Mouse (Mus musculus) liver, embryonic 14.5 days (tissue): Measurements from ENCODE around the gene Sell. TPM values are rescaled to one million over a fixed set of nuclear protein-coding genes. Genes with fewer than 3 reads are reported as not detected.

Source experiments
- ATAC-seq: fragments of 200-750 bp; cut with Nextera tagmentation; 2 replicates; pipeline ENCODE4 v1.8.0; 2017; ENCODE audit warnings: moderate number of reproducible peaks, mild to moderate bottlenecking, moderate library complexity; ENCODE audit not compliant: insufficient read depth
- DNase-seq, 3 experiments: peaks; one replicate each; pipeline ENCODE4 v3.0.0-alpha.2; 2012 to 2013; ENCODE audit warnings: low read depth in 3 of 3, low spot score in 3 of 3
- H3K27ac ChIP-seq: fragments of 300-500 bp; sonication (generic); 2 replicates; pipeline ENCODE4 v1.5.1; 2014; ENCODE audit warnings: moderate library complexity, mild to moderate bottlenecking, control low read depth, inconsistent platforms
- H3K27me3 ChIP-seq: fragments of 300-500 bp; sonication (generic); 2 replicates; pipeline ENCODE4 v1.6.1; 2014; ENCODE audit warnings: mild to moderate bottlenecking, low read length, moderate library complexity; ENCODE audit not compliant: control insufficient read depth, insufficient read depth
- H3K36me3 ChIP-seq: fragments of 300-500 bp; sonication (generic); replicated peaks from 2 replicates; pipeline ENCODE4 v1.6.1; 2014; ENCODE audit warnings: low read depth; ENCODE audit not compliant: control insufficient read depth, insufficient read depth
- H3K4me1 ChIP-seq, 2 experiments: fragments of 200-500 bp in 1 of 2; fragments of 300-500 bp in 1 of 2; sonication (generic) in 1 of 2; replicated peaks; 2 replicates each; pipeline ENCODE4 v1.6.1; 2012 to 2014; ENCODE audit warnings: antibody characterized with exemption in 1 of 2, inconsistent platforms in 1 of 2, low read length in 1 of 2; ENCODE audit not compliant: control insufficient read depth in 2 of 2, insufficient read depth in 2 of 2
- H3K4me2 ChIP-seq: fragments of 300-500 bp; sonication (generic); 2 replicates; pipeline ENCODE4 v1.6.1; 2014; ENCODE audit warnings: low read depth, mild to moderate bottlenecking, control low read depth, moderate library complexity
- H3K4me3 ChIP-seq, 2 experiments: fragments of 200-500 bp in 1 of 2; fragments of 300-500 bp in 1 of 2; sonication (generic) in 1 of 2; 2 replicates each; pipeline ENCODE4 v1.5.1; 2012 to 2014; ENCODE audit warnings: low read depth in 2 of 2, low read length in 2 of 2, mild to moderate bottlenecking in 2 of 2, control low read depth in 1 of 2, inconsistent platforms in 1 of 2, moderate library complexity in 1 of 2; ENCODE audit not compliant: insufficient read depth in 1 of 2
- H3K9ac ChIP-seq: fragments of 300-500 bp; sonication (generic); replicated peaks from 2 replicates; pipeline ENCODE4 v1.6.1; 2014; ENCODE audit warnings: mild to moderate bottlenecking, control low read depth, moderate library complexity
- H3K9me3 ChIP-seq: fragments of 300-500 bp; sonication (generic); 2 replicates; pipeline ENCODE4 v1.6.1; 2016; ENCODE audit warnings: low read length, mixed read lengths; ENCODE audit not compliant: control insufficient read depth
- CTCF ChIP-seq: IDR thresholded peaks from 2 replicates; pipeline ENCODE4 v1.5.1; 2016; ENCODE audit warnings: antibody characterized with exemption, low read depth, control low read depth
- EP300 ChIP-seq: IDR thresholded peaks from 2 replicates; pipeline ENCODE4 v1.6.1; 2016; ENCODE audit warnings: antibody characterized with exemption, low read depth
- WGBS: fragments of 180-500 bp; shearing (Covaris S2); extraction: QIAGEN DNeasy Blood & Tissue Kit; methylation state at CpG from one replicate; pipeline ENCODE4 v1.1.7; 2014; ENCODE audit not compliant: insufficient replicate concordance; 5-methylcytosine and 5-hydroxymethylcytosine counted together
- polyA plus RNA-seq, 2 experiments: library from polyadenylated mRNA; depleted of rRNA in 1 of 2; stranded (reverse) in 1 of 2; unstranded in 1 of 2; fragments of >200 nt; fragmentation: Nextera tagmentation in 1 of 2; extraction: Ambion mirVana in 1 of 2; gene quantifications; 2 replicates each; pipeline versions ENCODE4 v1.2.1 to v1.2.3; 2012 to 2014

Gene Sell
- polyA plus RNA-seq, 2 experiments: 3.0 to 8.0 TPM

GRCm38 (mm10) chr1:164069261-164069660 is 7.5 kb downstream of the Sell start:
- ATAC-seq: no peak

GRCm38 (mm10) chr1:164070461-164070860 is 8.7 kb downstream of the Sell start:
- Histone ChIP-seq H3K27ac (no peak overlapping the region), H3K36me3 (no peaks in the 10 kb centered on the region), H3K9me3 (no peaks in the 10 kb centered on the region), H3K4me2 (no peak overlapping the region), H3K4me1 (peaks cover 0 to 8% of the 10 kb centered on the region in 2 experiments; a peak in 2 of 4 replicates), H3K4me3 (no peak overlapping the region), H3K9ac (no peak overlapping the region), H3K27me3 (no peaks in the 10 kb centered on the region)
- TF ChIP-seq CTCF (no peak), EP300 (no peak)
- no peak for DNase-seq
- WGBS: 58% methylated on average over 4 of the region's 4 CpGs
- no peak for ATAC-seq

More at GRCm38 (mm10) chr1:164069261-164069660, 7.5 kb downstream of the Sell start:
- Histone ChIP-seq H3K27ac (no peak overlapping the region), H3K36me3 (no peaks in the 10 kb centered on the region), H3K9me3 (no peaks in the 10 kb centered on the region), H3K4me3 (no peak overlapping the region), H3K4me1 (peaks cover 0 to 6% of the 10 kb centered on the region in 2 experiments; a peak in 2 of 4 replicates), H3K4me2 (no peak overlapping the region), H3K27me3 (no peaks in the 10 kb centered on the region), H3K9ac (no peak overlapping the region)
- TF ChIP-seq CTCF: no peak
- no peak for TF ChIP-seq EP300
- no peak for DNase-seq

GRCm38 (mm10) chr1:164071111-164071510 is 9.3 kb downstream of the Sell start:
- Histone ChIP-seq H3K27ac (no peak overlapping the region), H3K27me3 (no peaks in the 10 kb centered on the region)

GRCm38 (mm10) chr1:164072001-164072400 is 10.2 kb downstream of the Sell start:
- Histone ChIP-seq H3K4me2 (no peak overlapping the region), H3K9me3 (no peaks in the 10 kb centered on the region), H3K4me1 (peaks cover 0 to 8% of the 10 kb centered on the region in 2 experiments; a peak in 2 of 4 replicates), H3K4me3 (no peak overlapping the region), H3K36me3 (no peaks in the 10 kb centered on the region), H3K27me3 (no peaks in the 10 kb centered on the region), H3K9ac (no peak overlapping the region), H3K27ac (no peak overlapping the region)
- 67% methylated on average over 4 of the region's 4 CpGs for WGBS
- no peak for TF ChIP-seq CTCF
- TF ChIP-seq EP300: no peak
- no peak for DNase-seq
- ATAC-seq: no peak

More at GRCm38 (mm10) chr1:164071111-164071510, 9.3 kb downstream of the Sell start:
- H3K4me3 ChIP-seq: no peak overlapping the region
- H3K4me2 ChIP-seq: no peak overlapping the region
- DNase-seq (no peak), ATAC-seq (no peak)
- no peaks in the 10 kb centered on the region for H3K36me3 ChIP-seq
- peaks cover 0 to 8% of the 10 kb centered on the region in 2 experiments; a peak in 2 of 4 replicates for H3K4me1 ChIP-seq
- TF ChIP-seq CTCF (no peak), EP300 (no peak)
- H3K9ac ChIP-seq: no peak overlapping the region
- H3K9me3 ChIP-seq: no peaks in the 10 kb centered on the region
- 40% methylated on average over 7 of the region's 7 CpGs for WGBS

- H3K4me1 ChIP-seq: peaks cover 0 to 8% of the 10 kb centered on the region in 2 experiments; a peak in 2 of 4 replicates
- TF ChIP-seq EP300 (no peak), CTCF (no peak)
- WGBS: 48% methylated on average over 9 of the region's 9 CpGs
- H3K36me3 ChIP-seq: no peaks in the 10 kb centered on the region
- H3K9ac ChIP-seq: no peak overlapping the region
- DNase-seq: no peak
- H3K4me3 ChIP-seq: no peak overlapping the region
- H3K27ac ChIP-seq: no peak overlapping the region
- no peaks in the 10 kb centered on the region for H3K9me3 ChIP-seq
- ATAC-seq: no peak
- H3K27me3 ChIP-seq: no peaks in the 10 kb centered on the region
- no peak overlapping the region for H3K4me2 ChIP-seq
Measured at GRCm38 (mm10) chr1:164073091-164073490, 11.3 kb downstream of the Sell start.
